Mouse (Mus musculus): ENCODE measurements around the gene Sgf29. TPM values are rescaled to one million over a fixed set of nuclear protein-coding genes. Genes with fewer than 3 reads are reported as not detected.

Gene Sgf29
- total and polyA plus RNA-seq, 2 experiments from 2014 or later, result 20.7 to 25.3 TPM

DNA sequence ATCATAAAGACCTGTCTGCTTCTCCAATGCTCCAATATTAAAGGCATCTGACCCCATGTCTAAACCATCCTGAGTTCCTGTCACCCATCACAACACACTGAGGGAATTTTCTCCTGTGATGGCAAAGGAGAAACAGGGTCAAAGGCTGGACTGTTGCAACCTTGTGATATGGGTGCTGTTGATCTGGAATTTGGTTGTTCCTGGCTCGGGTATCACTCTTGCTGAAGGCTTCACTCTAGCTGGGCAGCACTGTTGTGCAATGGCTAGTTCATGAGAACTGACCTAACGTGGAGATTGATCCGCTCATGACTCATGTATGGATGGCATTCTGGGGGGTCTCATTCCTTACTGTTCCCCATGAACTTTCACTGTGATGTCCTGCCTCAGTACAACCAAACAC lies 39.9 kb downstream of the Sgf29 start:
- Histone ChIP-seq H3K4me2 (ENCODE audit: low read depth, low read length) (no peak overlapping the region), H3K36me3 (replicated peaks; ENCODE audit: control insufficient read depth, insufficient read depth, low read length) (peaks cover 16% of the 10 kb centered on the region), H3K9ac (replicated peaks; ENCODE audit: low read depth, low read length) (no peak overlapping the region), H3K9me3 (replicated peaks; ENCODE audit: control insufficient read depth, low read length) (no peaks in the 10 kb centered on the region), H3K4me1 (ENCODE audit: control insufficient read depth, insufficient read depth) (no peaks in the 10 kb centered on the region), H3K27me3 (ENCODE audit: control insufficient read depth, insufficient read depth, low read length) (no peaks in the 10 kb centered on the region), H3K4me3 (ENCODE audit: low read depth, low read length) (no peak overlapping the region), H3K27ac (ENCODE audit: low read depth) (no peak overlapping the region)
- DNase-seq (ENCODE audit: low spot score), result no peak
- TF ChIP-seq CTCF (IDR thresholded peaks at IDR 0.05; ENCODE audit: low read depth) (no peak), EP300 (IDR thresholded peaks at IDR 0.05; ENCODE audit: low read depth) (no peak)
- WGBS, result 79% methylated on average over 3 of the region's 3 CpGs
- ATAC-seq (ENCODE audit: insufficient read depth, low read depth), result no peak

DNA sequence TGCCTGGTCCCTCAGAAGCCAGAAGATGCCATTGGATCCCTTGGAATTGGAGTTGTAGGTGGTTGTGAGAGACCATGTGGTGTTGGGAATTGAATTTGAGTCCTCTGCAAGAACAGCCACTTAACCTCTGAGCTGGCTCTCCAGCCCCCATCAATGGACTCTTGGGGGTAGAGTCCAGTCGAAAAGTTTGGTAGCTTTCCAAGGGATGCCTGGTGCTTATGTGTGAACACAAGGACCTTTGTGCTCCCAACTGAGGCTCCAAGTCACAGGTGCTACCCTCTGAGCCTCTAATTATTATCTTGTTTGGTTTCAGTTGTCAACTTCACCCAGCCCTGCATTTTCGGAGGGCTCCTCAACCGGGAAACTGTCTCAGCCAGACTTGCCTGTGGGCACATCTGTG lies 41.6 kb downstream of the Sgf29 start:
- no peak for DNase-seq (ENCODE audit: low spot score)
- Histone ChIP-seq H3K4me3 (ENCODE audit: low read depth, low read length) (no peak overlapping the region), H3K27ac (ENCODE audit: low read depth) (no peak overlapping the region), H3K36me3 (replicated peaks; ENCODE audit: control insufficient read depth, insufficient read depth, low read length) (peaks cover 16% of the 10 kb centered on the region), H3K9me3 (replicated peaks; ENCODE audit: control insufficient read depth, low read length) (no peaks in the 10 kb centered on the region), H3K27me3 (ENCODE audit: control insufficient read depth, insufficient read depth, low read length) (no peaks in the 10 kb centered on the region), H3K9ac (replicated peaks; ENCODE audit: low read depth, low read length) (no peak overlapping the region), H3K4me2 (ENCODE audit: low read depth, low read length) (no peak overlapping the region), H3K4me1 (ENCODE audit: control insufficient read depth, insufficient read depth) (peaks cover 6% of the 10 kb centered on the region; the same call in 1 of the 2 replicates)
- 86% methylated on average over 3 of the region's 3 CpGs for WGBS
- ATAC-seq (ENCODE audit: insufficient read depth, low read depth), result no peak
- no peak for TF ChIP-seq EP300 (IDR thresholded peaks at IDR 0.05; ENCODE audit: low read depth)
- TF ChIP-seq CTCF (IDR thresholded peaks at IDR 0.05; ENCODE audit: low read depth), result no peak

DNA sequence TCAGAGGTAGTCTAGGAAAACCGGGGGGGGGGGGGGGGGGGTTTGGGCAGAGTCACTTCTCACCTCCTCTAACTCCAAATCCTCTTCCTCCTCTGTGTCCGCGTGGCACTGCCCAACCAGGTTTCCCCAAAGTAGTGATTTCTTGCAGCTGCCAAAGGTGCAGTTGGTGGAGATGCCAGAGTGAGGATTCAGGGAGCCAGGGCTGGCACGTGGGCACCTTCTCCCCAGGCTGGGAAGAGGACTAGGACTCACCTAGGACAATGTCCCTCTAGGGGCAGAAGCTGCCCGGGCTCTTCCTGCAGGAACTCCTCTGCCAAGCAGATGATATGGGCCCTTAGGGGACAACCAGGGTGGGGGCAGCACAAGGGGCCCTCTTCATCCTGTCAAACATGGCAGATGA lies 42.6 kb downstream of the Sgf29 start:
- Histone ChIP-seq H3K9me3 (replicated peaks; ENCODE audit: control insufficient read depth, low read length) (no peaks in the 10 kb centered on the region), H3K36me3 (replicated peaks; ENCODE audit: control insufficient read depth, insufficient read depth, low read length) (peaks cover 16% of the 10 kb centered on the region), H3K27me3 (ENCODE audit: control insufficient read depth, insufficient read depth, low read length) (no peaks in the 10 kb centered on the region), H3K9ac (replicated peaks; ENCODE audit: low read depth, low read length) (no peak overlapping the region), H3K4me3 (ENCODE audit: low read depth, low read length) (no peak overlapping the region), H3K27ac (ENCODE audit: low read depth) (no peak overlapping the region), H3K4me2 (ENCODE audit: low read depth, low read length) (no peak overlapping the region), H3K4me1 (ENCODE audit: control insufficient read depth, insufficient read depth) (peaks cover 11% of the 10 kb centered on the region; the same call in 1 of the 2 replicates)
- ATAC-seq (ENCODE audit: insufficient read depth, low read depth) (no peak), DNase-seq (ENCODE audit: low spot score) (no peak)
- no peak for TF ChIP-seq EP300 (IDR thresholded peaks at IDR 0.05; ENCODE audit: low read depth)
- TF ChIP-seq CTCF (IDR thresholded peaks at IDR 0.05; ENCODE audit: low read depth), result no peak
- WGBS, result 85% methylated on average over 4 of the region's 5 CpGs

DNA sequence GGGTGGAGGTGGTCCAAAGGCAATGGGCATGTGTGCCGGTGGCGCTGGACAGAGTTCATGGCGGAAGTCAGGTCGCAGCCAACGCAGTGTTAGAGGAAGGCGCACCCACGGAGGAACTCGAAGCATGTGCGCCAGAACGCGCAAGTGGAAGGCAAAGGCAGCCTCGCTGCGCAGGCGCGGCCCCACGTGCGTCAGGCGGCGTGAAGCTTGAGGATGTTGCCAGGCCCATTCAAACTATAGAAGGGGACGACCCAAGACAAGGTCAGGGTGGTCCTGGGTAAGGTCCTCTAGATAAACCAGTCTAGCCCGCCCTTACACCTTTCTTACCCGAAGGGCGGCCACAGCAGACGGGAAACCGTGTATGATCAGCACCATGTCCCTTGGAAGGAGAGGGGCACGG lies 43.3 kb downstream of the Sgf29 start:
- Histone ChIP-seq H3K27me3 (ENCODE audit: control insufficient read depth, insufficient read depth, low read length) (no peaks in the 10 kb centered on the region), H3K4me3 (ENCODE audit: low read depth, low read length) (no peak overlapping the region), H3K4me1 (ENCODE audit: control insufficient read depth, insufficient read depth) (peaks cover 14% of the 10 kb centered on the region; the same call in 1 of the 2 replicates), H3K9me3 (replicated peaks; ENCODE audit: control insufficient read depth, low read length) (no peaks in the 10 kb centered on the region), H3K4me2 (ENCODE audit: low read depth, low read length) (no peak overlapping the region), H3K27ac (ENCODE audit: low read depth) (no peak overlapping the region), H3K36me3 (replicated peaks; ENCODE audit: control insufficient read depth, insufficient read depth, low read length) (peaks cover 16% of the 10 kb centered on the region), H3K9ac (replicated peaks; ENCODE audit: low read depth, low read length) (no peak overlapping the region)
- TF ChIP-seq EP300 (IDR thresholded peaks at IDR 0.05; ENCODE audit: low read depth) (no peak), CTCF (IDR thresholded peaks at IDR 0.05; ENCODE audit: low read depth) (no peak)
- 91% methylated on average over 26 of the region's 26 CpGs for WGBS
- ATAC-seq (ENCODE audit: insufficient read depth, low read depth) (no peak), DNase-seq (ENCODE audit: low spot score) (no peak)

DNA sequence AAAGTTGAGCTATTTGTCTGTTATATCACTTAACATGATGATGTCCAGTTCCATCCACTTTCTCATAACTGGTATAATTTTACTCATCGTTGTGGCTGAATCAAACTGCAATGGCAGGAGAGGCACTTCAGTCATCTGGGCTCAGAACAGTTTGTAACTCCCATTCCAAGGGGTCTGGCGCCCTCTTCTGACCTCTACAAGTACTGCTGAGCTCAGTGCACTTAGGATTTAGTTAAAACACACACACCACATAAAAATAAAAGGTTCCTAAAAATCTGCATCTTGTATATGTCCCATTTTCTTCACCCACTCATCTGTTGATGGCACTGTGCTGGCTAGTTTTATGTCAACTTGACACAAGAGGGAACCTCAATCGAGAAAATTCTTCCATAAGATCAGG lies 44.1 kb downstream of the Sgf29 start:
- 23% methylated on average over 3 of the region's 3 CpGs for WGBS

DNA sequence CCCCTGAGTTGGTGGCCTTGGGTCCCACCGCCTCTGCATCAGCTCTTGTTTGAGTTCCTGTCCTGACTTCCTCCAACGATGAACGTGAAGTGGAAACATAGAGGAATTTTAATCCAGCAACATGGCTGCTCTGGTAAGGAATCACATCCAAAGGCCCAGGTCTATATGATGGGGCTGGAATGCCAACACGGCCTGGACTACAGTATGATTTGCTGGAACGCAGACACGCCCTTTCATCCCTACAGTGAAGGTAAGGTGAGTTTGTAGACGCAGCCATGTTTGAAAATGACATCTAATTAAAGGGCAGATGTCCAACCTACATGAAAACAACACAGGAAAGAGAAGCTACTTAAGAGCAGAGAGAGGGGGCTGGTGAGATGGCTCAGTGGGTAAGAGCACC lies 44.7 kb downstream of the Sgf29 start:
- no peaks in the 10 kb centered on the region for H3K27me3 ChIP-seq (ENCODE audit: control insufficient read depth, insufficient read depth, low read length)
- 75% methylated on average over 7 of the region's 7 CpGs for WGBS
- H3K4me1 ChIP-seq (ENCODE audit: control insufficient read depth, insufficient read depth), result peaks cover 14% of the 10 kb centered on the region; the same call in 1 of the 2 replicates
- H3K4me3 ChIP-seq (ENCODE audit: low read depth, low read length), result no peak overlapping the region
- DNase-seq (ENCODE audit: low spot score) (no peak), ATAC-seq (ENCODE audit: insufficient read depth, low read depth) (no peak)
- TF ChIP-seq EP300 (IDR thresholded peaks at IDR 0.05; ENCODE audit: low read depth) (no peak), CTCF (IDR thresholded peaks at IDR 0.05; ENCODE audit: low read depth) (no peak)
- H3K9me3 ChIP-seq (replicated peaks; ENCODE audit: control insufficient read depth, low read length), result no peaks in the 10 kb centered on the region
- peaks cover 16% of the 10 kb centered on the region for H3K36me3 ChIP-seq (replicated peaks; ENCODE audit: control insufficient read depth, insufficient read depth, low read length)
- no peak overlapping the region for H3K4me2 ChIP-seq (ENCODE audit: low read depth, low read length)
- H3K9ac ChIP-seq (replicated peaks; ENCODE audit: low read depth, low read length), result no peak overlapping the region
- no peak overlapping the region for H3K27ac ChIP-seq (ENCODE audit: low read depth)

More for the DNA sequence above, 44.1 kb downstream of the Sgf29 start:
- peak; percentile 92 for TF ChIP-seq CTCF (IDR thresholded peaks at IDR 0.05; ENCODE audit: low read depth)
- no peak for TF ChIP-seq EP300 (IDR thresholded peaks at IDR 0.05; ENCODE audit: low read depth)
- DNase-seq (ENCODE audit: low spot score), result peak; percentile 70
- peaks cover 16% of the 10 kb centered on the region for H3K36me3 ChIP-seq (replicated peaks; ENCODE audit: control insufficient read depth, insufficient read depth, low read length)
- peaks cover 14% of the 10 kb centered on the region; the same call in 1 of the 2 replicates for H3K4me1 ChIP-seq (ENCODE audit: control insufficient read depth, insufficient read depth)
- no peak overlapping the region for H3K27ac ChIP-seq (ENCODE audit: low read depth)
- H3K9ac ChIP-seq (replicated peaks; ENCODE audit: low read depth, low read length), result no peak overlapping the region
- no peak overlapping the region for H3K4me3 ChIP-seq (ENCODE audit: low read depth, low read length)
- H3K4me2 ChIP-seq (ENCODE audit: low read depth, low read length), result no peak overlapping the region
- ATAC-seq (ENCODE audit: insufficient read depth, low read depth), result no peak
- no peaks in the 10 kb centered on the region for H3K9me3 ChIP-seq (replicated peaks; ENCODE audit: control insufficient read depth, low read length)
- no peaks in the 10 kb centered on the region for H3K27me3 ChIP-seq (ENCODE audit: control insufficient read depth, insufficient read depth, low read length)
